Mouse (Mus musculus): Measurements from ENCODE around the gene Supt3. TPM values are rescaled to one million over a fixed set of nuclear protein-coding genes. Genes with fewer than 3 reads are reported as not detected.
A peak's percentile ranks its signal among the peaks of the same experiment; 100 is the strongest.

Gene Supt3
- polyA plus RNA-seq, 1 experiment from 2014 or later, result 6.5 TPM

DNA sequence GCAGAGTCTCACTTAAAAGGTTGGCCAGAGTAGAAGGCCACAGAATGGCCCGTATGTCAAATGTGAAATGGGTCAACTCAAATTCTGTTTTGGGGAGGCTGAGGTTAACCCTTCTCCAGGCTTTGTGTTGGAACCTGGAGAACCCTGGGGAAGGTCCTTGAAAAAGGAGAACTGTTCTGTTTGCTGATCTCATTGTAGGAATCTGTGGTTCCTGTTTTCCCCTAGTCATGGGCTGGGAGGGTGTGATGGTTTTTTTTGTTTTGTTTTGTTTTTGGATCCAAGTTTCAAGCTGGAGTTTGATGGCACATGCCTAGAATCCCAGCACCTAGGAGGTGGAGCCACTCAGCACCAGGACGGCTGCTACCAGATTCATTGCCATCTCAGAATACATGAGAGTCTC is 6.2 kb downstream of the Supt3 start:
- Histone ChIP-seq H3K4me1 (replicated peaks) (peaks cover 5% of the 10 kb centered on the region), H3K9ac (no peak overlapping the region), H3K9me3 (replicated peaks) (no peaks in the 10 kb centered on the region), H3K27ac (replicated peaks) (no peak overlapping the region), H3K36me3 (replicated peaks) (no peaks in the 10 kb centered on the region), H3K4me2 (no peak overlapping the region), H3K27me3 (no peaks in the 10 kb centered on the region), H3K4me3 (replicated peaks) (no peak overlapping the region)
- ATAC-seq (ENCODE audit: insufficient read depth), result no peak
- 52% methylated on average over 2 of the region's 2 CpGs for WGBS (ENCODE audit: insufficient replicate concordance)

DNA sequence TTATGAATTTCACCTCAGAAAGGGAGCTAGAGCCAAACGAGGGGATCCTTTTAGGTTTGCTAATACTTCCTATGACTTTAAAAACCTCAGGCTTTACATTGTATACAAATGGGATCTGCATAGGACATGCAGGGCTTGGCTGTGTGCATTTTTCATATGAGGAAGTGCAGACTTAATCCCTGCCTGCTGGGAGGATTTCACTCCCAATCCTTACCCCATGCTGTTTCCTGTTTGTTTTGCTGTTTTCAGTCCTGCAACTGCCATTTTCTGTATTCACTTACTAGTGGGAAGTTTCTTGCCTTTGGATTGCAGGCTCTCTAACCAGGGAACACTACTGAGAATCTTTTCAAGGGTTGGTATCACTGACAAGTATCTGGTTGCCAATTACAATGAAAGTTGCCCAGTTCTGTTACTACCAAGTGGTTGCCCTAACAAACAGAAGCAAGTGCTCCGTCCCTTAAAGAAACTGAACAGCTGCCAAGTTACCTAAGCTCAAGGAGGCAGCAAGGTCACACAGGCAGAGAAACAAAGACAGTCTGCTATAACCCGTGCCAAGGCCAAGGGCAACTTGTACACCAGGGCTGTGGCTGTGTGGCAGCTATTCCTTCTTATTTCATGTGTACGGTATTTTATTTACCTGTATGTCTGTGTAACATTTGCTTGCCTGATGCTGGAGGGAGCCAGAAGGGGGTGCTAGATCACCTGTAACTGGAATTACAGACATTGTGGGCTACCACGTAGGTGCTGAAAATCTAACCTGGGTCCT is 12.2 kb downstream of the Supt3 start:
- ATAC-seq (ENCODE audit: insufficient read depth), result no peak
- Histone ChIP-seq H3K27ac (replicated peaks) (no peak overlapping the region), H3K4me1 (replicated peaks) (no peaks in the 10 kb centered on the region), H3K9me3 (replicated peaks) (no peaks in the 10 kb centered on the region), H3K27me3 (no peaks in the 10 kb centered on the region), H3K4me2 (no peak overlapping the region), H3K9ac (no peak overlapping the region), H3K4me3 (replicated peaks) (no peak overlapping the region), H3K36me3 (replicated peaks) (peaks cover 6% of the 10 kb centered on the region)
- WGBS (ENCODE audit: insufficient replicate concordance), result 74% methylated on average over 5 of the region's 5 CpGs

- Histone ChIP-seq H3K27ac (replicated peaks) (no peak overlapping the region), H3K9ac (no peak overlapping the region), H3K4me3 (replicated peaks) (no peak overlapping the region), H3K27me3 (no peaks in the 10 kb centered on the region), H3K4me1 (replicated peaks) (no peaks in the 10 kb centered on the region), H3K9me3 (replicated peaks) (no peaks in the 10 kb centered on the region), H3K36me3 (replicated peaks) (peaks cover 6% of the 10 kb centered on the region), H3K4me2 (no peak overlapping the region)
- WGBS (ENCODE audit: insufficient replicate concordance), result 55% methylated on average over 12 of the region's 12 CpGs
- ATAC-seq (ENCODE audit: insufficient read depth), result no peak
These were observed 15.4 kb downstream of the Supt3 start for GRCm38 (mm10) chr17:44792218-44792917.

DNA sequence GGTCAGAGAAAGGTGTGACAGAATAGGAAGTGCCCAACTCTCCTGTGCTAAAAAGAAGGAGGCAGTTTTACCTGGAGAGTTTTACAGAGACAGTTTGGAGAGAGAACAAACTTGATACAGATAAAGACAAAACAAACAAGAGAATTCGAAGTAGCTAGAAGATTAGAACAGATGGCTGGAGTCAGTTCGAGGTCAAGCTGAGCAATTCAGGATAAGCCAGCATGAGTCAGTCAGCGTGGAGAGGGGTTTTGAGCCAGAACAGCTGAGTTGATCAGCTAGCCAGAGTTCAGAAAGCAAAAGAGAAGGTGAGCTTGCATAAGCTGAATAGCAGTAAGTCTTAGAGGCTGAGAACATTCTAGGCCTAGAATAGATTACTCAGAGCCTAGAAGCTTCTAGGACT is 20.4 kb downstream of the Supt3 start:
- no peak overlapping the region for H3K4me3 ChIP-seq (replicated peaks)
- no peaks in the 10 kb centered on the region for H3K9me3 ChIP-seq (replicated peaks)
- no peaks in the 10 kb centered on the region for H3K27me3 ChIP-seq
- no peak overlapping the region for H3K4me2 ChIP-seq
- no peak overlapping the region for H3K9ac ChIP-seq
- no peak for ATAC-seq (ENCODE audit: insufficient read depth)
- no peak overlapping the region for H3K27ac ChIP-seq (replicated peaks)
- no peaks in the 10 kb centered on the region for H3K4me1 ChIP-seq (replicated peaks)
- no peaks in the 10 kb centered on the region for H3K36me3 ChIP-seq (replicated peaks)
- WGBS (ENCODE audit: insufficient replicate concordance), result 33% methylated on average over 3 of the region's 3 CpGs

GRCm38 (mm10) chr17:44807031-44807430 is 30.1 kb downstream of the Supt3 start:
- H3K9me3 ChIP-seq (replicated peaks), result no peaks in the 10 kb centered on the region
- no peak overlapping the region for H3K9ac ChIP-seq
- no peak for ATAC-seq (ENCODE audit: insufficient read depth)
- H3K4me2 ChIP-seq, result no peak overlapping the region
- H3K27ac ChIP-seq (replicated peaks), result no peak overlapping the region
- H3K36me3 ChIP-seq (replicated peaks), result no peaks in the 10 kb centered on the region
- H3K27me3 ChIP-seq, result no peaks in the 10 kb centered on the region
- H3K4me1 ChIP-seq (replicated peaks), result no peaks in the 10 kb centered on the region
- WGBS (ENCODE audit: insufficient replicate concordance), result 43% methylated on average over 1 of the region's 1 CpGs
- H3K4me3 ChIP-seq (replicated peaks), result no peak overlapping the region

GRCm38 (mm10) chr17:44814508-44815175 is 37.7 kb downstream of the Supt3 start, which contains the start of gene Runx2:
TSS of gene Runx2 (minus strand) at chr17:44814797.
- H3K9ac ChIP-seq, result no peak within 1 kb of the TSS
- no peak within 1 kb of the TSS for H3K27ac ChIP-seq (replicated peaks)
- H3K27me3 ChIP-seq, result no peaks in the 10 kb centered on the region
- H3K4me3 ChIP-seq (replicated peaks), result no peak within 1 kb of the TSS
- no peak for ATAC-seq (ENCODE audit: insufficient read depth)
- WGBS (ENCODE audit: insufficient replicate concordance), result 27% methylated on average over 3 of the region's 3 CpGs
- no peaks in the 10 kb centered on the region for H3K36me3 ChIP-seq (replicated peaks)
- H3K9me3 ChIP-seq (replicated peaks), result no peaks in the 10 kb centered on the region
- peak within 1 kb of the TSS; percentile 28; the same call in 1 of the 2 replicates for H3K4me2 ChIP-seq
- no peaks in the 10 kb centered on the region for H3K4me1 ChIP-seq (replicated peaks)

DNA sequence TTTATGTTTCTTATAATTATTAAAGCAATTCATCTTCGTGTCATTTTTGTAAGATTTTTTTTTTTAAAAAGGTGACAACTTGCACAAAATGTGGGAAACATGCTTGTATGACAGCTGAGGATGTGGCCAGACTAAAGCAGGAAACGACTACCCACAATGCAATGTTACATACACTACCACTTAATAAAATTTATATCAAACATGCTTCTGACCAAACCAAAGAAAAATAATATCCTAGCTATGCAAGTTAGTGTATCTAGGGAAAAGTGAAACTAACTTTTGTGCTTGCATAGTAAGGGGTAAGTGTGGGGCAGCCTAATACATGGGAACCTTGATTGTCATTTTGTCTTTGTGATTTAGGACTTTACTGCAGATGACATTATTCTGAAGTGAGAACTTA is 41.9 kb downstream of the Supt3 start:
- Histone ChIP-seq H3K27me3 (no peaks in the 10 kb centered on the region), H3K4me3 (replicated peaks) (no peak overlapping the region), H3K9ac (no peak overlapping the region), H3K4me1 (replicated peaks) (no peaks in the 10 kb centered on the region), H3K4me2 (no peak overlapping the region), H3K27ac (replicated peaks) (no peak overlapping the region), H3K9me3 (replicated peaks) (no peaks in the 10 kb centered on the region), H3K36me3 (replicated peaks) (no peaks in the 10 kb centered on the region)
- no peak for ATAC-seq (ENCODE audit: insufficient read depth)
- 47% methylated on average over 2 of the region's 2 CpGs for WGBS (ENCODE audit: insufficient replicate concordance)

GRCm38 (mm10) chr17:44819816-44820215 is 42.9 kb downstream of the Supt3 start:
- no peak overlapping the region for H3K4me3 ChIP-seq (replicated peaks)
- H3K27ac ChIP-seq (replicated peaks), result no peak overlapping the region
- no peak for ATAC-seq (ENCODE audit: insufficient read depth)
- no peak overlapping the region for H3K9ac ChIP-seq
- no peaks in the 10 kb centered on the region for H3K27me3 ChIP-seq
- 50% methylated on average over 4 of the region's 4 CpGs for WGBS (ENCODE audit: insufficient replicate concordance)
- H3K4me1 ChIP-seq (replicated peaks), result no peaks in the 10 kb centered on the region
- H3K36me3 ChIP-seq (replicated peaks), result no peaks in the 10 kb centered on the region
- no peaks in the 10 kb centered on the region for H3K9me3 ChIP-seq (replicated peaks)
- H3K4me2 ChIP-seq, result no peak overlapping the region

DNA sequence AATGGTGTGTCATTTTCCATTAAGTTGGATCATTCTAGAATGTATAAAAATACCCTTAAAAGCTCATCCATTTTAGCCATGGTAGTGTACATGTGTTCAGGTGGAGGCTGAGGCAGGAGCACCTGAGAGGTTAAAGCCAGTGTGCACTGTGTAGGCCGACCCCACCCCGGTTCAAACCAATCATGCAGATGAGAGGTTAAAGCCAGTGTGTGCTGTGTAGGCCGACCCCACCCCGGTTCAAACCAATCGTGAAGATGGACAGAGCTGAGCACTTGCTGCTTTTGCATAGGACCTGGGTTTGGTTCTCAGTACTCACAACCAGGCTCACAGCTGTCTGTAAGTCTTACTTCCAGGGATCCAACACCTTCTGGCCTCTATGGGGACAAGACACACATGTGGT is 45.0 kb downstream of the Supt3 start:
- H3K4me2 ChIP-seq, result no peak overlapping the region
- H3K4me3 ChIP-seq (replicated peaks), result no peak overlapping the region
- WGBS (ENCODE audit: insufficient replicate concordance), result 65% methylated on average over 5 of the region's 5 CpGs
- H3K4me1 ChIP-seq (replicated peaks), result peaks cover 7% of the 10 kb centered on the region
- no peak for ATAC-seq (ENCODE audit: insufficient read depth)
- no peak overlapping the region for H3K27ac ChIP-seq (replicated peaks)
- H3K36me3 ChIP-seq (replicated peaks), result no peaks in the 10 kb centered on the region
- H3K9me3 ChIP-seq (replicated peaks), result no peaks in the 10 kb centered on the region
- no peak overlapping the region for H3K9ac ChIP-seq
- H3K27me3 ChIP-seq, result no peaks in the 10 kb centered on the region

GRCm38 (mm10) chr17:44827124-44827523 is 50.2 kb downstream of the Supt3 start:
- ATAC-seq (ENCODE audit: insufficient read depth), result peak; percentile 43; the same call in 1 of the 2 replicates
- Histone ChIP-seq H3K27me3 (no peaks in the 10 kb centered on the region), H3K4me1 (replicated peaks) (peaks cover 27% of the 10 kb centered on the region), H3K27ac (replicated peaks) (peak overlapping the region; percentile 85), H3K9me3 (replicated peaks) (no peaks in the 10 kb centered on the region), H3K4me3 (replicated peaks) (no peak overlapping the region), H3K4me2 (no peak overlapping the region), H3K36me3 (replicated peaks) (no peaks in the 10 kb centered on the region), H3K9ac (no peak overlapping the region)
- 52% methylated on average over 3 of the region's 3 CpGs for WGBS (ENCODE audit: insufficient replicate concordance)

- peak overlapping the region; percentile 17; the same call in 1 of the 2 replicates for H3K4me3 ChIP-seq (replicated peaks)
These were observed 51.0 kb downstream of the Supt3 start for GRCm38 (mm10) chr17:44827964-44828363.

More at GRCm38 (mm10) chr17:44827964-44828363, 51.0 kb downstream of the Supt3 start:
- Histone ChIP-seq H3K9ac (no peak overlapping the region), H3K27me3 (no peaks in the 10 kb centered on the region), H3K36me3 (replicated peaks) (no peaks in the 10 kb centered on the region), H3K27ac (replicated peaks) (peak overlapping the region; percentile 85), H3K9me3 (replicated peaks) (no peaks in the 10 kb centered on the region), H3K4me1 (replicated peaks) (peaks cover 27% of the 10 kb centered on the region), H3K4me2 (peak overlapping the region; percentile 42)
- WGBS (ENCODE audit: insufficient replicate concordance), result 32% methylated on average over 4 of the region's 4 CpGs
- peak; percentile 91 for ATAC-seq (ENCODE audit: insufficient read depth)

Measured in liver, embryonic 15.5 days (tissue).